Mouse (Mus musculus): ENCODE data around the gene Crhr2. TPM values are rescaled to one million over a fixed set of nuclear protein-coding genes. Genes with fewer than 3 reads are reported as not detected.

The Crhr2 gene
- total RNA-seq, 2 experiments from 2014 or later, result 27.2 to 31.9 TPM

- DNase-seq, result no peak
- Histone ChIP-seq H3K27ac (no peak overlapping the region), H3K4me3 (no peak overlapping the region)
- TF ChIP-seq CTCF (IDR thresholded peaks at IDR 0.05), result no peak
- intact Hi-C loops (cut with DNase I), result no loop called here
These were observed 70.6 kb downstream of the Crhr2 start for GRCm38 (mm10) chr6:55062200-55062599.

- Histone ChIP-seq H3K27ac (no peak overlapping the region), H3K4me3 (no peak overlapping the region)
- DNase-seq, result no peak
- TF ChIP-seq CTCF (IDR thresholded peaks at IDR 0.05), result no peak
- intact Hi-C loops (cut with DNase I), result no loop called here
These were observed 71.5 kb downstream of the Crhr2 start for GRCm38 (mm10) chr6:55061328-55061727.

- intact Hi-C loops (cut with DNase I), result no loop called here
- no peak for DNase-seq
- Histone ChIP-seq H3K27ac (no peak overlapping the region), H3K4me3 (no peak overlapping the region)
- no peak for TF ChIP-seq CTCF (IDR thresholded peaks at IDR 0.05)
These were observed 72.5 kb downstream of the Crhr2 start for GRCm38 (mm10) chr6:55060241-55060825.

GRCm38 (mm10) chr6:55057427-55057826 lies 75.4 kb downstream of the Crhr2 start:
- no peak for DNase-seq
- Histone ChIP-seq H3K27ac (no peak overlapping the region), H3K4me3 (no peak overlapping the region)
- TF ChIP-seq CTCF (IDR thresholded peaks at IDR 0.05), result no peak
- intact Hi-C loops (cut with DNase I), result no loop called here

GRCm38 (mm10) chr6:55054491-55054890 lies 78.3 kb downstream of the Crhr2 start:
- intact Hi-C loops (cut with DNase I), result no loop called here
- DNase-seq, result no peak
- Histone ChIP-seq H3K27ac (no peak overlapping the region), H3K4me3 (no peak overlapping the region)
- no peak for TF ChIP-seq CTCF (IDR thresholded peaks at IDR 0.05)

- H3K27ac ChIP-seq, result no peak overlapping the region
- intact Hi-C loops (cut with DNase I), result no loop called here
- no peak for DNase-seq
- TF ChIP-seq CTCF (IDR thresholded peaks at IDR 0.05), result no peak
- H3K4me3 ChIP-seq, result no peak overlapping the region
These were observed 83.6 kb downstream of the Crhr2 start for GRCm38 (mm10) chr6:55049186-55049585.

GRCm38 (mm10) chr6:55045326-55045725 lies 87.5 kb downstream of the Crhr2 start:
- intact Hi-C loops (cut with DNase I), result no loop called here

GRCm38 (mm10) chr6:55044542-55044941 lies 88.3 kb downstream of the Crhr2 start:
- Histone ChIP-seq H3K4me3 (no peak overlapping the region), H3K27ac (no peak overlapping the region)
- no peak for TF ChIP-seq CTCF (IDR thresholded peaks at IDR 0.05)
- DNase-seq, result no peak
- intact Hi-C loops (cut with DNase I), result no loop called here

More at GRCm38 (mm10) chr6:55045326-55045725, 87.5 kb downstream of the Crhr2 start:
- H3K27ac ChIP-seq, result no peak overlapping the region
- H3K4me3 ChIP-seq, result no peak overlapping the region
- no peak for DNase-seq
- TF ChIP-seq CTCF (IDR thresholded peaks at IDR 0.05), result no peak

GRCm38 (mm10) chr6:55043206-55043605 lies 89.6 kb downstream of the Crhr2 start:
- intact Hi-C loops (cut with DNase I), result no loop called here
- Histone ChIP-seq H3K4me3 (no peak overlapping the region), H3K27ac (no peak overlapping the region)
- TF ChIP-seq CTCF (IDR thresholded peaks at IDR 0.05), result no peak
- no peak for DNase-seq

Other genes starting within 250 kb of the Crhr2 start
- gene Nod1, start 160.4 kb downstream of the Crhr2 start, total RNA-seq (2021), result 1 to 10 TPM; 7.6 to 9.1 TPM
- gene Ggct, start 140.1 kb downstream of the Crhr2 start, total RNA-seq (2021), result 10 to 100 TPM in 1 of 2 experiments, 1 to 10 TPM in 1; 9.6 to 11.0 TPM
- gene Gars, start 95.0 kb downstream of the Crhr2 start, total RNA-seq (2021), result 10 to 100 TPM; 60.2 to 61.6 TPM
- gene Inmt, start 42.0 kb upstream of the Crhr2 start, total RNA-seq (2021), result 10 to 100 TPM; 15.5 to 33.0 TPM
- 1 to 10 TPM; 2.7 to 3.8 TPM for gene Mindy4, start 70.4 kb upstream of the Crhr2 start, total RNA-seq (2021)
- gene Aqp1, start 203.4 kb upstream of the Crhr2 start, total RNA-seq (2021), result 100 to 1,000 TPM; 251 to 256 TPM
- gene Ghrhr, start 243.3 kb upstream of the Crhr2 start, total RNA-seq (2021), result not detected